Mouse (Mus musculus) gastrocnemius, postnatal 4 days (tissue): ENCODE results near the gene Kng1. TPM values are rescaled to one million over a fixed set of nuclear protein-coding genes. Genes with fewer than 3 reads are reported as not detected.
"Not testable (repeated sequence)": the region's sequence is repeated elsewhere in the genome, so short reads cannot be mapped to it uniquely, and the experiment has no call there.

Source experiments
- DNase-seq, 2 experiments: peaks; one replicate each; pipeline ENCODE4 v3.0.0; 2021 to 2022; ENCODE audit warnings: low spot score in 2 of 2, mixed read lengths in 2 of 2
- long read RNA-seq, 2 experiments: library from polyadenylated mRNA; stranded (forward); transcript quantifications; one replicate each; pipeline ENCODE4 v2.0.0; 2021
- total RNA-seq, 2 experiments: library from RNA; stranded (reverse); gene quantifications; 2 replicates each; pipeline ENCODE4 v1.2.3; 2021

The Kng1 gene
- 1 to 10 TPM in 1 of 2 experiments, under 1 TPM in 1; 0.52 to 8.6 TPM for total RNA-seq
- long read RNA-seq, experiment 1: 0 reads
- long read RNA-seq, experiment 2: 0 reads

DNA sequence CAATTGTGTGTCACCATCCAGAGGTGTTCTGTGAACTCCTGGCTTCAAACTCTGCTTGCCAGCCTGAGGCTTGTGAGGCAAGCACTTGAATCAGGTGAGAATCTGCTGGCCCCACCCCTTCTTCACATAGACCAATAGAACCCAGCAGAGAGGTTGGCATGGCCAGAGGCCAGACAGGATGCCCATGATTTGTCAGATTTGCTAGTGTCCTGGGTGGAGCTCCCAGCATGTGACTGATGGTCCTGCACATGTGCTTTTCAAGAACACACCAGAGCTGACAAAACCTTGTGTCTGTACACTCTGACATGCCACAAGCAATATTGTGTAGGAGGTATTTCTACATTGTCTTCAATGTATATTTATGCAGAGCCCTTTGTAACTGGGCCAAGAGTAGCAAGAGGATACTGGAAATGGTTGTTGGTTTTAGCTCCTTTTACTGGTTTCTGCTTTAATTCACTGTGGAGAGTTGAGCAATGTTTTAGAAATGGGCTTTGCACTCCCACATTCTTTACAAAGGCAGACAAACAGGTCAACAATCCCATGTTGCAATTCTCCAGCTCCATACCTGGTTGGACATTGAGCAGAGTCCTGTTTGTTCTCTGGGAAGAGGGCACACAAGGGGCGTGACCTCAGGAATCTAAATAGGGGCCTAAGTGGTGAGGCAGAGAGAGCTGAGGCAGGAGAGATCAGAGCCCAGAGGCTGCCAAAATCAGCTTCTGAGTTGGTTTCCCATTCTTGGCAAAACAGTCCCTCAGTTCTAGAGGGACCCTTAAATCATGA lies at the start of gene Kng1:
Gene Kng1, plus strand, starts transcription at position 198 of the 780 bp plus-strand sequence.
- not testable (repeated sequence) for DNase-seq

DNA sequence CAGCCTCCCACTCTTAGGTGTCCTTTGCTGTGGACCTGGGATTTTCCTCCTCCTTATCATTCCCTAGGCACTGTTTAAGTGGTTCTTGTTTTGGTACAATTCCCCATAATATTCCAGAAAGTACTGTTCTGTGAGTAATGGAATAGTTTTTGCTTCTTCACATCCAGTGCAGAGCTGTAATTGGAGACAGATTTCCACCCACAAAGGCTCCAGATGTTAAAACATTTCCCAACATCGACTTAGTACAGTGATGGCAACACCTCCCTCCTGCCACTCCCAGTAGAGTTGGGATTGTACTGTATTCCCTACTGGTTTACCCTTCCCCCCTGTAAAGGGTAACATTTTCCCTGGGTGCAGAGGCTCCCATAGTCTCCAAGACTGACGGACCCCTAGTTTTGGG lies 43.9 kb upstream of the Kng1 start:
- not testable (repeated sequence) for DNase-seq

DNA sequence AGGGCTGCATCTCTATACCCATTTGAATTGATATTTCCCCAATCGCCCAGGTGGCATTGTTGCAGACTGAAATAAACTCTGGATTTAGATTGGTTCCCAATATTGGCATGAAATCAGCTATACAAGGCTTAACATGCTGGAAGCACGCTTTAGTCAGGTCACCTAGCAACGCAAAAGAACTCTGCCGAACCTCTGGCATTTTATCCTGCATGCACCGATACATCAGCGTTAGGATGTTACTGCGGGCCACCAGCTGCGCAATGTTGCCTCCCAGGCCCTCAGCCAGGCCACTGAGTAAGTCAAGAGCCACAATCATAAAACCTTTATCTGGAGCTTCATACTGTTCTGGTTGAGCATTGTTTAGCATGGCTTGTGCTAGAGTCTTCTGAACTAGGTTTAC lies 43.0 kb upstream of the Kng1 start:
- not testable (repeated sequence) for DNase-seq

DNA sequence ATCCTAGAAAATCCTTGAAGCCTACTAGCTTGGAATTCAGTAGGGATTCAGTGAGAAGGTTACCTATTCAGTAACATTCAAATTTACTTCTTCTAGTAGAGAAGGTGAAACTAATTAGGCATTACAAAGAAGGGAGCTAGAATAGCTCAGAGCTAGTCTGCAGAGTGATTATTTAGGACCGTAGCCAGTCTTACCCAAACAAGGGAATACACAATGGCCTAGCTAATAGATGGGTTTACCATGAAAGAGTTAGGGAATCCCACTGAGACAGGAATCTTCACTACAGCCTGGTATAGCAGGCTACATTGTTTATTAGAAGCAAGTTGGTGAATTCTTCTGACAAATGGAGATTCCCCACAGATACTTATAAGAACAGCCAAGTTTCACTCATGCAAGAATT lies 37.1 kb upstream of the Kng1 start:
- not testable (repeated sequence) for DNase-seq

DNA sequence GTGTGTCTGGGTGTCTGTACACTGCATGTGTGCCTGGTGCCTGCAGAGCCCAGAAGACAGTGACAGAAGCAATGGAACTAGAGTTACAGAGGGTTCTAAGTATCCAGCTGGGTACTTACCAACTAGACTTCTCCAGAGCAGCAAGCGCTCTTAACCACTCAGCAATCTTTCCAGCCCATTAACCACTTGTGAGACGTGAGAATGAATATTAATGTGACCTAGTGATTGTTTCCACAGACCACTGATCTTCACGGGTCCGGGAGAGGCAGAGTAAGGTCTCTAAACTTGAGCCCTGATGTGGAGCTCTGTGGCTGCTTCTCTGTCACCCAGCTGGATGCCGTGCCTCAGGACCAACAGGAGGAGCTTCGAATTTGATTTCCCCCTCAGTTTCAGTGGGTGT lies 32.6 kb upstream of the Kng1 start:
- no peak for DNase-seq

DNA sequence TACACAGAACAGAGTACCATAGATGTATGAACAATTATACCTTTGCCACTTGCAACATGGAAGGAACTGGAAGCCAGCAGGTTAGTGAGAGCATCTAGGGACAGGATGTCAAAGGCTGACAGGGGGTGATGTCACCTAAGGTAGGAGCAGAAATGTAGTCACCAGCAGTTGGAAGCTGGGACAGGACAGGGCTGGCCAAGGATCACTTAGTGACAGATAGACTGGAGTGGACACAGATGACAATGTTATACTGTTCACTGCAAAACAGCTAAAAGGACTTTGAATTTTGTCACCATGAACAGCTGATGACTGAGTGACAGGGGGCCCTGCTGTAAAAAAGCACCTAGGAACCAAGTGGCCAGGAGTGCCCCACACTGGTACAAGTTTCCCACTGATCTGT lies 31.1 kb upstream of the Kng1 start:
- DNase-seq: no peak

DNA sequence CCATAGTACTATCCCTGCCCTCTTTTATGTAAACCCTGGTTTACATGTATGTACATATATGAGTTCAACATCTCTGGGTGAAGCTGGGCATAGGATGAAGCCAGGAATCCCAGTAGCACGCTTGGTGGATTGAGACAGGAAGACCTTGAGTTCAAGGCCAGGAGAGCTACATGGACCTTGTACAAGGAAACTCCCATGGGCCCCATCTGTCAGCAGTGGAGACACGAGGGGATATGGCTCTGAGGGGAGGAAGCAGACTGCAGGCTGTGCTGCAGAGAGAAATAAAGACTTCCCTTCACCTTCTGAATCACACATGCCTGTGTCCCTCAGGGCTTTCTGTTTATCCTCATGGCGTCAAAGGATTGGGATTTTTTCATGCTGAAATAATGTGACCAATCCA lies 30.3 kb upstream of the Kng1 start:
- DNase-seq: not testable (repeated sequence)

DNA sequence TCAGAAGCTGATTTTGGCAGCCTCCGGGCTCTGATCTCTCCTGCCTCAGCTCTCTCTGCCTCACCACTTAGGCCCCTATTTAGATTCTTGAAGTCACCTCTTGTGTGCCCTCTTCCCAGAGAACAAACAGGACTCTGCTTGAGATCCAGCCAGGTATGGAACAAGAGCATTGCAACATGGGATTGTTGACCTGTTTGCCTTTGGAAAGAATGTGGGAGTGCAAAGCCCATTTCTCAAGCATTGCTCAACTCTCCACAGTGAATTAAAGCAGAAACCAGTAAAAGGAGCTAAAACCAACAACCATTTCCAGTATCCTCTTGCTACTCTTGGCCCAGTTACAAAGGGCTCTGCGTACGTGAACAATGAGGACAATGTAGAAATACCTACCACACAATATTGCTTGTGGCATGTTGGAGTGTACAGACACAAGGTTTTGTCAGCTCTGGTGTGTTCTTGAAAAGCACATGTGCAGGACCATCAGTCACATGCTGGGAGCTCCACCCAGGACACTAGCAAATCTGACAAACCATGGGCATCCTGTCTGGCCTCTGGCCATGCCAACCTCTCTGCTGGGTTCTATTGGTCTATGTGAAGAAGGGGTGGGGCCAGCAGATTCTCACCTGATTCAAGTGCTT lies 28.6 kb upstream of the Kng1 start, which contains the start of gene Kng2:
Gene Kng2, minus strand, starts transcription at position 517 of the 635 bp plus-strand sequence.
- not testable (repeated sequence) for DNase-seq

DNA sequence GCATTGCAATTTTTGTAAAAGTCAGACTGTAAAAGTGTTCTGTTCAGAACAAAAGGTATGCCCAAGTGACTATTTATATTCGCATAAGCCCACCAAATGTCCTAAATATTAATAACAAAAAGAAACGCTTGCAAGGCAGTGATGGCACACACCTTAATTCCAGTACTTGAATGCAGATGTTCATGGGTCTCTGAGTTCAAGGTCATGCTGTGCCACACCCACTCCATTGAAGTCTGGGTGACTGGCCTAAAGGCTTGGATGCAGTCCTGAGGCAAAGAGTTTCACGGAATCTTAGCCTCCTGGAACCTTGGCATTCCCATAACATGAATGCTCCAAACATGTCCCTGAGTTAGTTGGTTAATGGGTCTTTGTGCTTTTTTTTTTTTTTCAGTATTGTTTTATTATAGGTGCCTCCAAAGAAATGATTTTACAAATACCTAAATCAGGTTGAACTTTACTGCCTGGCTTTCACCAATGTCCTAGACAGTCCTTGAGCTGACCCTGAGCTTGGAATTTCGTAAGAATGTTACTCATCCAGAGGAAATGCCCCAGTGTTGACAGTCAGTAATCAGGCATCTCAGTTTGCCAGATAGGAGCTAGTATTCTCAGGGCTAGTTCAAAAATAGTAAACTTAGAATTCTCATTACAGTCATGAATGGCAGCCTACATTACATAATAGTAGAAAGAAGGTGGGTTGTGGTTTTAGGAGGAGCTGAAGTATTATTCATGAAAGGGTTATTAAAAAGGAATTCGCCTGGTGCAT lies 26.8 kb upstream of the Kng1 start:
- DNase-seq: no peak

DNA sequence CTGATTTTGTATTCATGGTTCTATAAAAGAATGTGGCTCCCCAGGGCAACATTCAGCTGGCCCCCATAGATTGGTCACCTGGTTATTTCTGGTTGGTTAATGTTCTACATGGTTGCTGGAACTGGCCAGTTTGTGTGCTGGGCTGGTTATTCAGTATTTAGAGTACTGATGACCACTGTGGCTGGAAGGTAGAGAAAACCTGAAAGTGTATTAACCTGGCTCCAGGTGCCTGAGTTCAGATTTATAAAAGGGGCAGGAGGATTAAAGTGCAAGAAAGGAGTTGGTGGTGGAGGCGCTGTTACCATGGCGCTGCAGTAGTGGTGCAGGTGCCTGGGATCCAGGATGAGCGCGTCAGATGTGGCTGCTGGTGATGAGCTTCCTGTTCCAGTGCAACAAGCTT lies 24.0 kb upstream of the Kng1 start:
- no peak for DNase-seq

DNA sequence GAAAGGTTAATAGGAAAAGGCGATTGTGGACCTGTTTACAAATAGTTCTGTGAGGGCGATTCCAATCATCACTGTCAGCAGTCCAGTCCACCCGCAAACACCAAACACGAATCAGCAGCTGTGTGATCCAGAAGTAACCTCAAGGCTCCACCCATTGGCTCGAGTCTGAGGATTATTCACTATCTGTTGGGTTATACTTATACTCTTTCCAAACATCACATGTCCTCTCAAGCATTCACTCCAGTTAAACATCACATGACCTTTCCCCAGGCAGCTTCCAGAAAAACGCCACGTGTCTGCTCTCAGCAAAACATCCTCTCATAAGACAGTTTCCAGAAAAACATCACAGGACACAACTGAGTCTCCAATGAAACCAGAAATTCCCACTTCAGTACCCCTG lies 19.9 kb upstream of the Kng1 start:
- no peak for DNase-seq

DNA sequence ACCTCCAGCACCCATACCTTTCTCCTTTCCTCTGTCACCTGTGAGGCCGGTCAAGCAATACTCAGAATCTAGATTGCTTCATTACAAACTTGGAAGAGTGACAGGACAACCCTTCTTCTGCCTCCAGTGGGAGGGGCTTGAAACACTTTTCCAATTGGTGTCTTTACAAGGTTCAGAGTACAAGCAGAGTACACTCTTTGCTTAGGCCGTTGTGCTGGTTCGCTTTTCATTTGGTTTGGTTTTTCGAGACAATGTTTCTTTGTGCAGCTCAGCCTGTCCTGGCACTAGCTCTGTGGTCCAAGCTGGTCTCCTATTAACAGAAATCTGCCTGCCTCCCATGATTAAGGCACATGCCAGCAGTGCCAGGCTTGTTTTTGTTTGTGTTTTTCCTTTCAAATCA lies 18.4 kb upstream of the Kng1 start:
- no peak for DNase-seq

DNA sequence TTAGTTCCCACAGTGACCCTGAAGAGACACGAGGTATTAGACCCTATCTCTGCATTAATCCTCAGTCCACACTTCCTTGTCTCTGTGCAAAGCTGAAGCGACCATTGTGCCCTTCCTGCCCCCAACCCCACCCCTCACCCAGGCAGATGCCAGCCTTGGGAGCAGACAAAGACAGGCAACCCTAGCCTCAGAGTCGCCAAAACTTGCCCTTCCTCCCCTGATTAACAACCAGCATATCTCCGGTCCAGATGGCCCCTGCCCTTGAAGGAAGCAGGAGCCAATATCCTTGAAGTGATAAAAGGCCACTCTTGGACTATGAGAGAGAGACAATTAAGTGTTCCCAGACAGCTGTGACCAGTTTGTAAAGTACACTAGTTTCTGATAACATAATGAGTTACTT lies 16.8 kb upstream of the Kng1 start:
- no peak for DNase-seq

DNA sequence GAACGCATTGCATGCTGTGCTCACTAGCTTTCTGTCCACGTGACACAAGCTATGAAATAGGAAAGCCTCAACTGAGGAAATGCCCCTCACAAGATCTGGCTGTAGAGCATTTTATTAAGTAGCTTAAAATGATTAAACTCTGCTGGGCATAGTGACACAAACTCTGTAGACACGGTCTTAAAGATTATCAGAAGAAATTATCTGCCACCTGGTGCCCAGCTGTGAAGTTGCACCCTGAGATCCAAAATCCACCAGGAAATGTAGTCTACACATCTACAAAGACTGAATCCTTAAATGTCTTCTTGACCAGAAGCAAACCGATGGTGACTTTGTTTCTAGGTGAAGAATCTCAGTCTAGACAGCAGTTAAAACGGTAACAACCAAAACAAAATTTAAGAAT lies 11.3 kb upstream of the Kng1 start:
- no peak for DNase-seq

DNA sequence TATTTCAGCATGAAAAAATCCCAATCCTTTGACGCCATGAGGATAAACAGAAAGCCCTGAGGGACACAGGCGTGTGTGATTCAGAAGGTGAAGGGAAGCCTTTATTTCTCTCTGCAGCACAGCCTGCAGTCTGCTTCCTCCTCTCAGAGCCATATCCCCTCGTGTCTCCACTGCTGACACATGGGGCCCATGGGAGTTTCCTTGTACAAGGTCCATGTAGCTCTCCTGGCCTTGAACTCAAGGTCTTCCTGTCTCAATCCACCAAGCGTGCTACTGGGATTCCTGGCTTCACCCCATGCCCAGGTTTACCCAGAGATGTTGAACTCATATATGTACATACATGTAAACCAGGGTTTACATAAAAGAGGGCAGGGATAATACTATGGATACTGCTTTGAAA lies 2.0 kb downstream of the Kng1 start:
- DNase-seq: not testable (repeated sequence)

DNA sequence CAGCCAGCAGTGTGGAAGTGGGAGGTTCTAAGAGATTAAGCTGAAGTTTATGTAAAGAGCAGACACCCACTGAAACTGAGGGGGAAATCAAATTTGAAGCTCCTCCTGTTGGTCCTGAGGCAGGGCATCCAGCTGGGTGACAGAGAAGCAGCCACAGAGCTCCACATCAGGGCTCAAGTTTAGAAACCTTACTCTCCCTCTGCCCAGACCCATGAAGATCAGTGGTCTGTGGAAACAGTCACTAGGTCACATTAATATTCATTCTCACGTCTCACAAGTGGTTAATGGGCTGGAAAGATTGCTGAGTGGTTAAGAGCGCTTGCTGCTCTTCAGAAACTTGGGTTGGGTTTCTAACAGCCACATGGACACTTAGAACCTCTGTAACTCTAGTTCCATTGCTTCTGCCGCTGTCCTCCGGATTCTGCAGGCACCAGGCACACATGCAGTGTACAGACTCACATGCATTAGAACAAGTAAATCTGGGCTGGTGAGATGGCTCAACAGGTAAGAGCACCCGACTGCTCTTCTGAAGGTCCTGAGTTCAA lies 3.2 kb downstream of the Kng1 start:
- DNase-seq: not testable (repeated sequence)

DNA sequence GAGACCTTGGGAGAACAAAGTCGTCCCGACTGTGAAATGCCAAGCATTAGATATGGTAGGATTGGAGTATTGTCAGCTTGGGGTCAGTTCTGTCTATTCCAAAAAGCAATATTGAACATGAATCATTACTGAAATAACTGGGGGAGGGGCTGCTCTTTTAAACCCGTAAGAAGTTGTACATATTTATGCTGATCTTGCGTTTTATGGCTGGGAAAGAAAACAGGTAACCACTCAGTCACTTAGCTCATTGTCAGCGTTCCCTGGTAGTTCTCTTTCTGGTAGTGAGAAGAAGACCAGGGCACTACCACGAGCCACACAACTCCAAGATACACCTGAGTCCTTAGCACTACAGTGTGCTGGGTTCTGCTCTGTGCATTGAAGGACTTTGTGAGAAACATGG lies 19.9 kb downstream of the Kng1 start:
- not testable (repeated sequence) for DNase-seq

DNA sequence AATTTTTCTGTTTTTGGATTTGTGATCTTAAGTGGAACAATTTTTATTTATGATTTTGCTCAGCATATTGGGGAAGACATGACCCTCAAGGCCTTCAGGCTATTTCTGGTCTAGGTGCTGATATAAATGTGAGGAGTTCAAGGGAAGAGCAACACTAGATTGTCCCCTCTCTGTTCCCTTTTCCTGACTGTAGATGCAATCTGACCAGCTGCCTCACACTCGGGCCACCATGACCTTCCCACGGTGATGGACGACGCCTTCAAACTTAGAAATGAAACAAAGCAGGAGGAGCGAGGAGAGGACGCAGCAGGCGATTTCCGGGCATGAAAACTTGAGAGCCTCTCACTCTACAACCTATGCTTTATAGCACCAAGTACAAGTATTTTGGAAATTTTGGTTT lies 29.5 kb downstream of the Kng1 start:
- DNase-seq: not testable (repeated sequence)

DNA sequence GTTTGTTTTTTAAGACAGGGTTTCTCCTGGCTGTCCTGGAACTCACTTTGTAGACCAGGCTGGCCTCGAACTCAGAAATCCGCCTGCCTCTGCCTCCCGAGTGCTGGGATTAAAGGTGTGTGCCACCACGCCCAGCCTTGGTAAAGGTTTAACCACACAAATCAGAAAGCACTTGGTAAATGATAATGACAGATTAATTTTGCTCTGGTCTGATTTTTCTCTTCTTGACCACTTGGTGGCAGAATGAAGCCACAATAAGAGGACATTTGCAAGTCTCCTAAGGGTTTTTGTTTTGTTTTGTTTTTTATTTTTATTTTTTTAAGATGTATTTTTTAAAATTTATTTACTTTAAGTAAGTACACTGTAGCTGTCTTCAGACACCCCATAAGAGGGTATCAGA lies 30.0 kb downstream of the Kng1 start:
- not testable (repeated sequence) for DNase-seq

DNA sequence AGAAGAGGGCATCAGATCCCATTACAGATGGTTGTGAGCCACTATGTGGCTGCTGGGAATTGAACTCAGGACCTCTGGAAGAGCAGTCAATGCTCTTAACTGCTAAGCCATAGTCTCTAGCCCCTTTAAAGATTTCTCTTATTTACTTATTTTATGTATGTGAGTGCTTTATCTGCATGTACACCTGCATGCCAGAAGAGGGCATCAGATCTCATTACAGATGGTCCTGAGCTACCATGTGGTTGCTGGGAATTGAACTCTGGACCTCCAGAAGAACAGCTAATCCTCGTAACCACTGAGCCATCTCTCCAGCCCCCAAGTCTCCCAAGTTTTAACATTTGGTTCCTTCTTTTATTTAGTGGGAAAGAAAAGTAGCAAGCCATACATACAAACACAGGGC lies 30.8 kb downstream of the Kng1 start:
- DNase-seq: not testable (repeated sequence)

DNA sequence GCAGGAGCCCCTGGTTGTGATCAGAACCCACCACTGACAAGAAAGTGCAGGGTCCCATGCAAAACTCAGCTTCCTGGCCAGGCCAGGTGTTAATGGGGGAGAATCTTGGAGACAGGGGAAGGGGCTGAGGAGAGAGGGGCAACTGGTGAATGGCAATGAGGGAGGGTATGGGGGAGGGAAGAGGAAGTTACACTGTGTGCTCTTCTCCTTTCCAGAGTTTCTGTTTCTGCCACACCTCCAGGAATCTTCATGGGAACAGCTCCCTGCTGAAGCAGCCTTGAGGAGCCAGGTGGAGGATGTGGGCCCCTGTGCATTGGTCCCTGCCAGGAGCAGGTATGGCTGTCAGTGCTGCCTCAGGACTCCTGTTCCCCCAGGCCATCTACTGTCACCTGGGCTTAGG lies 33.7 kb downstream of the Kng1 start:
- not testable (repeated sequence) for DNase-seq
